Mouse (Mus musculus) hindbrain, embryonic 14.5 days (tissue): ENCODE measurements around the gene Spata19. TPM values are rescaled to one million over a fixed set of nuclear protein-coding genes. Genes with fewer than 3 reads are reported as not detected.

Experiments
- ATAC-seq: fragments of 200-750 bp; cut with Nextera tagmentation; 2 replicates; pipeline ENCODE4 v1.8.0; 2017; ENCODE audit warnings: moderate number of reproducible peaks, mild to moderate bottlenecking, moderate TSS enrichment, moderate library complexity; ENCODE audit not compliant: low FRiP score
- DNase-seq: peaks from one replicate; pipeline ENCODE4 v3.0.0-alpha.2; 2015; ENCODE audit warnings: low spot score
- H3K27ac ChIP-seq: fragments of 300-500 bp; sonication (generic); 2 replicates; pipeline ENCODE4 v1.5.1; 2014; ENCODE audit warnings: mild to moderate bottlenecking, moderate library complexity
- H3K27me3 ChIP-seq: fragments of 300-500 bp; sonication (generic); 2 replicates; pipeline ENCODE4 v1.6.1; 2014; ENCODE audit warnings: mild to moderate bottlenecking, low read length, mixed read lengths; ENCODE audit not compliant: control insufficient read depth, insufficient read depth
- H3K36me3 ChIP-seq: fragments of 300-500 bp; sonication (generic); replicated peaks from 2 replicates; pipeline ENCODE4 v1.6.1; 2014; ENCODE audit not compliant: control insufficient read depth, insufficient read depth
- H3K4me1 ChIP-seq: fragments of 300-500 bp; sonication (generic); replicated peaks from 2 replicates; pipeline ENCODE4 v1.6.1; 2014; ENCODE audit warnings: antibody characterized with exemption, low read length, mixed read lengths; ENCODE audit not compliant: control insufficient read depth, insufficient read depth
- H3K4me2 ChIP-seq: fragments of 300-500 bp; sonication (generic); replicated peaks from 2 replicates; pipeline ENCODE4 v1.6.1; 2014; ENCODE audit warnings: mild to moderate bottlenecking, moderate library complexity
- H3K4me3 ChIP-seq: fragments of 300-500 bp; sonication (generic); replicated peaks from 2 replicates; pipeline ENCODE4 v1.5.1; 2014; ENCODE audit warnings: mild to moderate bottlenecking, low read length
- H3K9ac ChIP-seq: fragments of 300-500 bp; sonication (generic); 2 replicates; pipeline ENCODE4 v1.6.1; 2014
- H3K9me3 ChIP-seq: fragments of 300-500 bp; sonication (generic); 2 replicates; pipeline ENCODE4 v1.6.1; 2016; ENCODE audit warnings: low read length; ENCODE audit not compliant: control insufficient read depth
- WGBS: fragments of 180-500 bp; shearing (Covaris S2); extraction: QIAGEN DNeasy Blood & Tissue Kit; methylation state at CpG from one replicate; pipeline ENCODE4 v1.1.7; 2014; 5-methylcytosine and 5-hydroxymethylcytosine counted together
- polyA plus RNA-seq: library from polyadenylated mRNA; unstranded; fragments of >200 nt; fragmentation: Nextera tagmentation; extraction: Ambion mirVana; gene quantifications from 2 replicates; pipeline ENCODE4 v1.2.1, GENCODE M21; 2014

Spata19 gene
- polyA plus RNA-seq, 1 experiment from 2014 or later, result 0.56 TPM

GRCm38 (mm10) chr9:27424511-27424910 is 27.9 kb downstream of the Spata19 start:
- DNase-seq (no peak), ATAC-seq (no peak)
- H3K9ac ChIP-seq, result no peak overlapping the region
- no peak overlapping the region for H3K4me3 ChIP-seq
- H3K27ac ChIP-seq, result no peak overlapping the region
- H3K27me3 ChIP-seq, result 0 out of 2 replicates have a peak, but pooled peaks cover 5% of the 10 kb centered on the region
- WGBS, result 76% methylated on average over 4 of the region's 4 CpGs
- H3K9me3 ChIP-seq, result no peaks in the 10 kb centered on the region
- H3K4me1 ChIP-seq, result no peaks in the 10 kb centered on the region
- no peak overlapping the region for H3K4me2 ChIP-seq
- no peaks in the 10 kb centered on the region for H3K36me3 ChIP-seq

- H3K9ac ChIP-seq, result no peak overlapping the region
- no peak overlapping the region for H3K27ac ChIP-seq
- WGBS, result 30% methylated on average over 4 of the region's 4 CpGs
- 0 out of 2 replicates have a peak, but pooled peaks cover 5% of the 10 kb centered on the region for H3K27me3 ChIP-seq
- H3K36me3 ChIP-seq, result no peaks in the 10 kb centered on the region
- H3K4me3 ChIP-seq, result no peak overlapping the region
- no peak overlapping the region for H3K4me2 ChIP-seq
- no peaks in the 10 kb centered on the region for H3K4me1 ChIP-seq
- DNase-seq (no peak), ATAC-seq (no peak)
- H3K9me3 ChIP-seq, result no peaks in the 10 kb centered on the region
Observed at GRCm38 (mm10) chr9:27428552-27428951, 32.0 kb downstream of the Spata19 start.

GRCm38 (mm10) chr9:27433301-27433700 is 36.7 kb downstream of the Spata19 start:
- no peak overlapping the region for H3K4me3 ChIP-seq
- 0 out of 2 replicates have a peak overlapping the region, but pooled peaks have one; percentile 1 for H3K9ac ChIP-seq
- H3K4me2 ChIP-seq, result no peak overlapping the region
- H3K36me3 ChIP-seq, result no peaks in the 10 kb centered on the region
- H3K9me3 ChIP-seq, result no peaks in the 10 kb centered on the region
- H3K4me1 ChIP-seq, result peaks cover 6% of the 10 kb centered on the region; the same call in 1 of the 2 replicates
- no peaks in the 10 kb centered on the region for H3K27me3 ChIP-seq
- no peak overlapping the region for H3K27ac ChIP-seq
- 73% methylated on average over 7 of the region's 7 CpGs for WGBS
- ATAC-seq (no peak), DNase-seq (no peak)

GRCm38 (mm10) chr9:27435936-27436335 is 39.3 kb downstream of the Spata19 start:
- H3K9me3 ChIP-seq, result no peaks in the 10 kb centered on the region
- no peak overlapping the region for H3K9ac ChIP-seq
- H3K27me3 ChIP-seq, result no peaks in the 10 kb centered on the region
- no peak overlapping the region for H3K27ac ChIP-seq
- no peak overlapping the region for H3K4me2 ChIP-seq
- no peak for DNase-seq
- H3K4me1 ChIP-seq, result peaks cover 6% of the 10 kb centered on the region; the same call in 1 of the 2 replicates
- no peaks in the 10 kb centered on the region for H3K36me3 ChIP-seq
- 71% methylated on average over 9 of the region's 9 CpGs for WGBS
- no peak overlapping the region for H3K4me3 ChIP-seq
- ATAC-seq, result no peak

GRCm38 (mm10) chr9:27437391-27438061 is 40.9 kb downstream of the Spata19 start:
- Histone ChIP-seq H3K4me2 (no peak overlapping the region), H3K4me3 (no peak overlapping the region), H3K27ac (0 out of 2 replicates have a peak overlapping the region, but pooled peaks have one; percentile 8), H3K9ac (no peak overlapping the region), H3K9me3 (no peaks in the 10 kb centered on the region), H3K4me1 (peaks cover 6% of the 10 kb centered on the region; the same call in 1 of the 2 replicates), H3K36me3 (no peaks in the 10 kb centered on the region), H3K27me3 (no peaks in the 10 kb centered on the region)
- peak; percentile 46 for DNase-seq
- WGBS, result 62% methylated on average over 7 of the region's 7 CpGs
- peak; percentile 59; the same call in 1 of the 2 replicates for ATAC-seq

GRCm38 (mm10) chr9:27449780-27450422 is 53.3 kb downstream of the Spata19 start:
- H3K27me3 ChIP-seq, result no peaks in the 10 kb centered on the region
- 0 out of 2 replicates have a peak overlapping the region, but pooled peaks have one; percentile 6 for H3K4me2 ChIP-seq
- H3K4me1 ChIP-seq, result peaks cover 11% of the 10 kb centered on the region; the same call in 1 of the 2 replicates
- no peaks in the 10 kb centered on the region for H3K9me3 ChIP-seq
- DNase-seq (no peak), ATAC-seq (peak; percentile 53; the same call in 1 of the 2 replicates)
- no peak overlapping the region for H3K9ac ChIP-seq
- H3K27ac ChIP-seq, result 0 out of 2 replicates have a peak overlapping the region, but pooled peaks have one; percentile 9
- H3K4me3 ChIP-seq, result no peak overlapping the region
- 21% methylated on average over 9 of the region's 9 CpGs for WGBS
- H3K36me3 ChIP-seq, result no peaks in the 10 kb centered on the region

Other genes with a start within 250 kb of the Spata19 start
- 44.5 and 46.1 TPM in 2 replicates for gene Jam3, start 241.4 kb upstream of the Spata19 start, polyA plus RNA-seq
- gene Igsf9b, start 97.6 kb upstream of the Spata19 start, polyA plus RNA-seq, result 17.1 and 20.6 TPM in 2 replicates